Mouse (Mus musculus) heart, embryonic 10.5 days (tissue): ENCODE results near the gene Trpc1. TPM values are rescaled to one million over a fixed set of nuclear protein-coding genes. Genes with fewer than 3 reads are reported as not detected.

ENCODE experiments used
- DNase-seq: peaks from one replicate; pipeline ENCODE4 v3.0.0-alpha.2; 2017; ENCODE audit warnings: low spot score
- H3K27ac ChIP-seq: fragments of 300-500 bp; sonication (generic); 2 replicates; pipeline ENCODE4 v1.5.1; 2016; ENCODE audit warnings: mild to moderate bottlenecking
- H3K27me3 ChIP-seq: fragments of 300-500 bp; sonication (generic); 2 replicates; pipeline ENCODE4 v1.6.1; 2016; ENCODE audit warnings: mild to moderate bottlenecking; ENCODE audit not compliant: poor library complexity, insufficient read depth, severe bottlenecking
- H3K36me3 ChIP-seq: fragments of 300-500 bp; sonication (generic); 2 replicates; pipeline ENCODE4 v1.6.1; 2016; ENCODE audit warnings: mild to moderate bottlenecking, moderate library complexity
- H3K4me1 ChIP-seq: fragments of 300-500 bp; sonication (generic); 2 replicates; pipeline ENCODE4 v1.6.1; 2016; ENCODE audit warnings: mild to moderate bottlenecking
- H3K4me3 ChIP-seq: fragments of 300-500 bp; sonication (generic); 2 replicates; pipeline ENCODE4 v1.5.1; 2016; ENCODE audit warnings: mild to moderate bottlenecking, moderate library complexity
- H3K9me3 ChIP-seq: fragments of 300-500 bp; sonication (generic); 2 replicates; pipeline ENCODE4 v1.6.1; 2016; ENCODE audit warnings: mild to moderate bottlenecking, moderate library complexity
- WGBS: fragments of 180-500 bp; shearing (Covaris S2); methylation state at CpG from one replicate; pipeline ENCODE4 v1.1.7; 2016; 5-methylcytosine and 5-hydroxymethylcytosine counted together
- polyA plus RNA-seq: library from polyadenylated mRNA; unstranded; fragments of >200 nt; fragmentation: Nextera tagmentation; extraction: Ambion mirVana; gene quantifications from 2 replicates; pipeline ENCODE4 v1.2.1, GENCODE M21; 2016

The Trpc1 gene
- polyA plus RNA-seq, 1 experiment from 2014 or later = 1.4 TPM

DNA sequence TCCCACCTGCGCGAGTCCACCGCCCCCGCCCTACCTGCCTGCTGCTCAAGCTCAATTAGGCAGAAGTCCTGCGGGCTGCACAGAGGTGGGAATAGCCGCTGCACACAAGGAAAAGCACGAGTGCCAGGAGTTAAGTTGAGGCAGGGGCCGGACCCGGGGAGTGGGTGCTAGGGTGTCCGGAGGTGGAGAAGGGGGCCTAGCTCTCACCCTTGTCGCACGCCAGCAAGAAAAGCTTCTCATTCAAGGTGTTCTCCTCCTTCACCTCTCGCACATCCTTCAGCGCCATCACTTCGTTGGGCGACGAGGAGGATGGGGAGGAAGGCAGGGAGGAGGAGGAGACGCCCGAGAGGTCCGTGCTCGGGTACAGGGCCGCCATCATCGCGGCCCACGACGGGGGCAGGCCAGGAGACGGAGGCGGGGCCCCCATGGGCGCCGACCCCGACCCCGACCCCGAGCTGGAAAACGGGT, 680 bp downstream of the Trpc1 start:
- DNase-seq = peak; percentile 74
- H3K4me1 ChIP-seq = peaks cover 7% of the 10 kb centered on the region
- no peaks in the 10 kb centered on the region for H3K9me3 ChIP-seq
- 1% methylated on average over 32 of the region's 34 CpGs for WGBS
- peaks cover 19% of the 10 kb centered on the region for H3K27me3 ChIP-seq
- peak overlapping the region; percentile 76 for H3K4me3 ChIP-seq
- no peaks in the 10 kb centered on the region for H3K36me3 ChIP-seq
- H3K27ac ChIP-seq = peak overlapping the region; percentile 90

DNA sequence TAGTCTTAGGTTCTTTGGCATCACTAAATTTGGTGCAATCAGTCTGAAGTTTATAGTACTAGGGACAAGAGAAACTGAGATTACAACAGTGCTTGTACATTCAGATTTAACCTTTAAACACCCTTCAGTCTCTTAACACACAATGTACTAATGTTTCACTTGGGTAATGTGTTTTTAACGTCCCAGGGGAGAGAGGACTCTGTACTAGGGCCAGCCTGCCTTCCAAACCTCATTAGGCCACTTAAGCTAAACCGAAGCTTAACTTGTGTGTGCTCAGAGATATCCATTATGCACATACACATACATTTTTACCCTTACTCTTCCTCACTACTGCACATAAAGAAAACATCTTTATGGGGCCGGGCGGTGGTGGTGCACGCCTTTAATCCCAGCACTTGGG, 2.9 kb downstream of the Trpc1 start:
- no peak for DNase-seq
- H3K27me3 ChIP-seq = peaks cover 19% of the 10 kb centered on the region
- no peaks in the 10 kb centered on the region for H3K36me3 ChIP-seq
- 87% methylated on average over 5 of the region's 5 CpGs for WGBS
- no peak overlapping the region for H3K4me3 ChIP-seq
- H3K27ac ChIP-seq = no peak overlapping the region
- no peaks in the 10 kb centered on the region for H3K9me3 ChIP-seq
- peaks cover 7% of the 10 kb centered on the region for H3K4me1 ChIP-seq

DNA sequence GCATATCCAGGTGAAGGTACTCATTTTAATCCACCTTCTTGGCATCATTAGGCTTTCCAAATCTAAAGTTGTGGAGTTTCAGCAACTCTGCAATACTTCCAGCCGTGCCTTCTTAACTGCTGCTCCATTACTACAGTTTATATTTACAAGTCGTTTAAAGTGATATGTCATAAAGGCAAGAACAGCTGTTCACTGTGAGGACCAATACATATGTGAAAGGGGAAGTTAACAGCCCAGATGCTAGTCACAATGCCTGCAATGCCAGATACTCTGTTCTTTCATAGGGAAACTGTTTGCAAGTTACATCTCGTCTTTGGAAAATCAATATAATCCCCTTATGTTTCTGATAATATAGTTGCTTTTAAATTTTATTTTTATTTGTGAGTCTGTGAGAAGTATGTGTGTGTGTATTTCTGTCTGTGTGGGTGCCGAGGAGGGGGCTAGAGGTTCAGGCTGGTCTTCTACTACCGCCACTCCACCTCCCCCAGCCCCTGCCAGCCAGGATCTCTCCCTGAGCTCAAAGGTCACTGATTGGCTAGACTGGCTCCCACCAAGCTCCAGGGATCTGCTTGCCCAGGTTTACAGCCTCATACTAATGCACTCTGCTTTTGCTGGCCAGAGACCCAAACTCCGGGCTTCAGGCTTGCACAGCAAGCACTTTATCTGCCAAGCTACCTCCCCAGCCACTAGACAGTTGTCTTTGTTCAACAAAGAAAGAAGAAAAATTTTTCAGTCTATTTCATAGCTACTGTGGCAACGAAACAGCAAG, 5.1 kb downstream of the Trpc1 start:
- Histone ChIP-seq H3K9me3 (no peaks in the 10 kb centered on the region), H3K36me3 (no peaks in the 10 kb centered on the region), H3K4me3 (no peak overlapping the region), H3K4me1 (peaks cover 7% of the 10 kb centered on the region), H3K27me3 (peaks cover 8% of the 10 kb centered on the region), H3K27ac (no peak overlapping the region)
- 67% methylated on average over 7 of the region's 7 CpGs for WGBS
- DNase-seq = no peak

DNA sequence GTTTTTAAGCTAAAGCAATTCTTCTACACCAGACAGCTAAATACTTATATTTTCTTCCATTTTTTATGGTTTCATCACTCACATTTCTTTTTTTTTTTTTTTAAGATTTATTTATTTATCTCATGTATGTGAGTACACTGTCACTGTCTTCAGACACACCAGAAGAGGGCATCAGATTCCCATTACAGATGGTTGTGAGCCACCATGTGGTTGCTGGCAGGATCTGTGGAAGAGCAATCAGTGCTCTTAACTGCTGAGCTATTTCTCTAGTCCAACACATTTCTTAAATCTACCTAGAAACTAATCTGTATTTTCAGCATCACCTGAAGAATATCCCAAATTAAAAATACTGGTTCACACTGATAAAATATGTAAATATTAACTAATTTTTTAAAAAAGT, 13.9 kb downstream of the Trpc1 start:
- DNase-seq = no peak
- no peaks in the 10 kb centered on the region for H3K27me3 ChIP-seq
- no peaks in the 10 kb centered on the region for H3K9me3 ChIP-seq
- no peak overlapping the region for H3K4me3 ChIP-seq
- H3K27ac ChIP-seq = no peak overlapping the region
- peaks cover 2% of the 10 kb centered on the region; the same call in 1 of the 2 replicates for H3K36me3 ChIP-seq
- no peaks in the 10 kb centered on the region for H3K4me1 ChIP-seq

DNA sequence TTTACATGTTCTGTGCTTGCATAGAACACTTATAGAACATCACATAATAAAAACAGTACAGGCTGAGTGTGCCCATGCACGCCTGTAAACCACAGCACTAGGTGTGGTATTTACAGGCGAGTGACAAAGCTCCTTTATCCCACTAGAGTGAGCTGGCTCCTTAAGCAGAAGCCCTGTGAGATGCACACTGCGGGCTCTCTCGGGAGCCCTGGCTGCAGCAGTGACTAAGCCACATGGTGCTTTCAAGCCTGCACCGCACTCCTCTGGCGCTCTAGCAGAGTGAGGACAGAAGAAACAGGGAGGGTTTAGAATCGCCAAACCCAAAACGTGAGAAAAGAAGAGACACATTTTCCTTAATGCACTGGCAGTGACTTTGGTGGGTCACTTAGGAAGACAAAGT, 37.6 kb downstream of the Trpc1 start:
- no peak overlapping the region for H3K27ac ChIP-seq

DNA sequence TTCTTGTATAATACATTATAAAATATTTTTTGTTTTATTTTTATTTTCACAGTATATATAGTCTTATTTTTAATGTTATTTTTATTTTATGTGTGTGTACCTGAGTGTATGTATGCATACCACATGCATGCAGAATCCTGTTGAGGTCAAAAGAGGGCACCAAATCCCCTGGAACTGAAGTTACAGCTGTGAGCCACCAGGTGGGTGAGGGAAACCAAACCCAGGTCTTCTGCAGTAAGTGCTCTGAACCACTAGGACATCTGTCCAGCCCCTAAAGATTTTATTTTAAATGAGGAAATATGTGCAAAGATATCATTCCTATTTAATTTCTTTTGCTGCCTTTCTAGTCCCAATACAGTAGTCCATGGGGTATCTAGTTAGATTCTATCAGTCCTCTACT, 41.2 kb downstream of the Trpc1 start:
- H3K4me3 ChIP-seq = no peak overlapping the region
- H3K4me1 ChIP-seq = no peaks in the 10 kb centered on the region
- no peaks in the 10 kb centered on the region for H3K9me3 ChIP-seq
- no peaks in the 10 kb centered on the region for H3K36me3 ChIP-seq
- no peaks in the 10 kb centered on the region for H3K27me3 ChIP-seq
- DNase-seq = no peak
- no peak overlapping the region for H3K27ac ChIP-seq

More for the DNA sequence above, 37.6 kb downstream of the Trpc1 start:
- H3K4me3 ChIP-seq = no peak overlapping the region
- no peaks in the 10 kb centered on the region for H3K9me3 ChIP-seq
- DNase-seq = no peak
- WGBS = 30% methylated on average over 8 of the region's 8 CpGs
- H3K4me1 ChIP-seq = no peaks in the 10 kb centered on the region
- no peaks in the 10 kb centered on the region for H3K36me3 ChIP-seq
- no peaks in the 10 kb centered on the region for H3K27me3 ChIP-seq

DNA sequence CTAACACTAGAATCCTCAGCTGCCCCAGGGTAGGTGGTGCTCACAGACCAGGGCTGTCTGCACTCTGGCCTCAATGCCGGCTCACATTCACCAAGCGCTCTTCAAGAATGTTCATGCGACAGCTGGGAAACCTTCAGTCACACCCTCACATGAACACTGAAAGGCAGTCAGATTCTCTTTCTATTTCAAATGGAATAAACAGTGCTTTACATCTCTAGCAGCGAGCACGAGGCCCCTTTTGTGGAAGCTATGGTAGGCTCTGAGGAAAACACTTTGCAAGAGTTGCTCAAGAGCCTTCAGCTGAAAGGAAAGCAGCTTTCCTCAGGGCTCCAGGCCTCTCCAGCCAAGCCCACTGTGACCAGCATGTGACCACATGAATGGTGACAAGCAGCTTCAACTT, 44.8 kb downstream of the Trpc1 start:
- Histone ChIP-seq H3K4me3 (no peak overlapping the region), H3K36me3 (no peaks in the 10 kb centered on the region), H3K4me1 (no peaks in the 10 kb centered on the region), H3K27ac (no peak overlapping the region), H3K27me3 (no peaks in the 10 kb centered on the region), H3K9me3 (no peaks in the 10 kb centered on the region)
- WGBS = 81% methylated on average over 5 of the region's 5 CpGs
- DNase-seq = peak; percentile 71

DNA sequence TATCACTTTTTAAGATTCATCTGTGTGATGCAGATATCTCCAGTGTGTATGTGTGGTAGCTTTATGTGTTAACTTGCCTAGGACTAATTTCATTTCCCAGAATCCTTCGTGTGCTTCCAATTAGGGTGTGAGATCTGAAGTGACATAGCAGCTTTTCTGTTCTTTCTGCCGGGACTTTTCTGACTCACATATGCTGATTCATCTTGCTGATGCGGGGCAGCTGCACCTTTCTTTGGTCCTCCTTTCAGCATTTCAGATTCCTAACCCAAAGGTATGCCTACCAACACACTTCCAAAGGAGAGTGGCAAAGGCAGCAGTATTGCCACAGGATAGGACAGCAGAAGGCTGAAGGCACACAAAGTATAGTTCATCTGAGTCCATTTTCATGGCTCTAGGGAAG, 46.1 kb downstream of the Trpc1 start:
- peak; percentile 61 for DNase-seq
- H3K27ac ChIP-seq = no peak overlapping the region
- WGBS = 83% methylated on average over 3 of the region's 3 CpGs
- H3K36me3 ChIP-seq = no peaks in the 10 kb centered on the region
- H3K9me3 ChIP-seq = no peaks in the 10 kb centered on the region
- H3K27me3 ChIP-seq = no peaks in the 10 kb centered on the region
- no peaks in the 10 kb centered on the region for H3K4me1 ChIP-seq
- no peak overlapping the region for H3K4me3 ChIP-seq

DNA sequence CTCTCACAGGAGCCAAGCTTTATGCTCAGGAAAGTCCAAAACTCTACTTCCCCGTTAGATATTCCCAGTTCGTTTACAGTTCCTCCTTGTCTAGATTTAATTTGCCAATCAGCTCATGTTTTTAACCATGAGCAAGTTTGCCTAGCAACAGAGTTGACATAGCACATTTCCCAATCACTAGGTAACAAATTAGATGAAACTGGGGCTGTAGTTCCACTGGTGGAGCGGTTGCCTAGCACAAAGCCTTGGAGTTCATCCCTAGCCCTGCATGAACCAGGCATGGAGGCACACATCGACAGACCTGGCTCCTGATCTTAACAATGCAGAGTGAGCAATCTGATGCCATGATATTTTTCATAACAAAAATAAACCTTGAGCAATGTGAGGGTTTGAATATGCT, 50.9 kb downstream of the Trpc1 start:
- no peaks in the 10 kb centered on the region for H3K9me3 ChIP-seq
- DNase-seq = no peak
- no peak overlapping the region for H3K4me3 ChIP-seq
- no peaks in the 10 kb centered on the region for H3K36me3 ChIP-seq
- H3K27me3 ChIP-seq = no peaks in the 10 kb centered on the region
- H3K27ac ChIP-seq = no peak overlapping the region
- H3K4me1 ChIP-seq = no peaks in the 10 kb centered on the region
- 73% methylated on average over 4 of the region's 4 CpGs for WGBS

DNA sequence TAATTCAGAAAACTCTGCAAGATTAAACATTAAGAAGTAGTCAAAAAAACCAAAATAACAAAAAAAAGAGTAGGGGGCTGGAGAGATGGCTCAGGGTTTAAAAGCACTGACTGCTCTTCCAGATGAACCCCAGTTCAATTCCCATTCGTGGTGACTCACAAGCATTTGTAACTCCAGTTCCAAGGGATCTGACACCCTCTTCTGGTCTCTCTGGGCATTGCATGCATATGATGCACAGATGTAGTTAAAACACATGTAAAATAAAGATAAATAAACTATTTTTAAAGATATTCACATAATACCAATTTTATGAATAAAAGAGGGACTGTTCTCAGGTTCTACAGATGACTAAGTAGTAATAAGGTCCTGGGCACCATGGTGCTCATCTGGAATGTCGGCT, 52.4 kb downstream of the Trpc1 start:
- no peaks in the 10 kb centered on the region for H3K4me1 ChIP-seq
- H3K27ac ChIP-seq = no peak overlapping the region
- WGBS = 53% methylated on average over 2 of the region's 2 CpGs
- no peak overlapping the region for H3K4me3 ChIP-seq
- H3K27me3 ChIP-seq = no peaks in the 10 kb centered on the region
- no peaks in the 10 kb centered on the region for H3K9me3 ChIP-seq
- DNase-seq = no peak
- H3K36me3 ChIP-seq = no peaks in the 10 kb centered on the region

DNA sequence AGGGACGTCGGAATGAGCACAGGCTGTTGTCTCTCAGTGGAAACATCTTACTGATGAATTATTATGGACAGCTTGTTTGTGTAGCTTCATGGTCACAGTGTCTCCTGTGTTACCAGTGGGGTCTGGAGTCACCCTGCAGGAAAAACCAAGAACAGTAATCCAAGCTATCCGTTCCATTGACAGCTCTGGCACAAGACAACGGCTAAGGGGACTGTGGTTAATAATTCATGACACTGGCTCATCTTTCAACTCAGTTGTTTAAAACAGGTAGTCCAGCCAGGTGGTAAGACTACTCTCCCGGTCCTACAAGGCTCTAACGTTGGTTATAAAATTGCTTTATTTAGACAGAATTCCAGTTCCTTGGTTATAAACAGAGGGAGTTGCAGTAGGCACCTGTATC, 53.6 kb downstream of the Trpc1 start:
- Histone ChIP-seq H3K27ac (no peak overlapping the region), H3K27me3 (no peaks in the 10 kb centered on the region), H3K4me1 (no peaks in the 10 kb centered on the region), H3K4me3 (no peak overlapping the region), H3K36me3 (no peaks in the 10 kb centered on the region), H3K9me3 (no peaks in the 10 kb centered on the region)
- DNase-seq = no peak
- 75% methylated on average over 6 of the region's 6 CpGs for WGBS

DNA sequence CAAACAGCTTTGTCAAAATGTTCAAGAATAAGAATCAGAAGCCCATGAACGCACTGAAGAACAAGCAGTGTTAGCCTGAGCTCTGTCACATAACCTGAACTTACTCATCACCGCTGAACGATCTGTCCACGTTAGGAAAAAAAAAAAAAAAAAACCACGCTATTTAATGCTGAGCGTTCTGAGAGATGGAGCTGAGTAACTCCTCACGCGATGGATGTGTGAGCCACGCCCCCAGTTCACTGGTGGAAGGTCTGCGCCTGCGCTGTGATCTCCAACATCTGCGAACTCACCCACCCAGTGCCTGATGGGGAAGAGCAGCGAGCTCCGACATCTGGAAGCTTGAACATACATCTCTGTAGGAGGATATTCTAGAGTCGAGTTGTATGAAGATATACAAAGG, 55.2 kb downstream of the Trpc1 start:
- Histone ChIP-seq H3K4me3 (no peak overlapping the region), H3K4me1 (no peaks in the 10 kb centered on the region), H3K36me3 (no peaks in the 10 kb centered on the region), H3K9me3 (no peaks in the 10 kb centered on the region), H3K27me3 (no peaks in the 10 kb centered on the region), H3K27ac (no peak overlapping the region)
- DNase-seq = no peak
- WGBS = 88% methylated on average over 15 of the region's 15 CpGs

DNA sequence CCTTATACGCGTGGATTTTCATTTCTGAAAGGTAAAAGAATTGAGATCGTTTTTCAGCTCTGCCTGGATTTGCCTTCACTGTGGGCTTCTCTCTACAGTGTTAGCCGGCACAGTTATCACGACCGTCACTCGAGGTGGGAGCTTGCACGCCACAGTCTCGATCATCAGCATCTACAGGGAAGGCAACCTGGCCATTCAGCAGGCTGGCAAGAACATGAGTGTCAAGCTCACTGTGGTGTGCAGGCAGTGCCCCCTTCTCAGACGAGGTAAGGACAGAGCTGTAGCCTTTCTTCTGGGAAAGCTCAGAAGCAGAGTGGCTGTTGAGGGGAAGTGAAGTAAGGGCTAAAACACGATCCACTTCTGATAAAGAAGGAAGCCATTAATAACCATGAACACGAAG, 55.6 kb downstream of the Trpc1 start:
- no peak overlapping the region for H3K27ac ChIP-seq
- no peaks in the 10 kb centered on the region for H3K4me1 ChIP-seq
- H3K4me3 ChIP-seq = no peak overlapping the region
- DNase-seq = no peak
- H3K9me3 ChIP-seq = no peaks in the 10 kb centered on the region
- 68% methylated on average over 12 of the region's 12 CpGs for WGBS
- H3K36me3 ChIP-seq = no peaks in the 10 kb centered on the region
- no peaks in the 10 kb centered on the region for H3K27me3 ChIP-seq

DNA sequence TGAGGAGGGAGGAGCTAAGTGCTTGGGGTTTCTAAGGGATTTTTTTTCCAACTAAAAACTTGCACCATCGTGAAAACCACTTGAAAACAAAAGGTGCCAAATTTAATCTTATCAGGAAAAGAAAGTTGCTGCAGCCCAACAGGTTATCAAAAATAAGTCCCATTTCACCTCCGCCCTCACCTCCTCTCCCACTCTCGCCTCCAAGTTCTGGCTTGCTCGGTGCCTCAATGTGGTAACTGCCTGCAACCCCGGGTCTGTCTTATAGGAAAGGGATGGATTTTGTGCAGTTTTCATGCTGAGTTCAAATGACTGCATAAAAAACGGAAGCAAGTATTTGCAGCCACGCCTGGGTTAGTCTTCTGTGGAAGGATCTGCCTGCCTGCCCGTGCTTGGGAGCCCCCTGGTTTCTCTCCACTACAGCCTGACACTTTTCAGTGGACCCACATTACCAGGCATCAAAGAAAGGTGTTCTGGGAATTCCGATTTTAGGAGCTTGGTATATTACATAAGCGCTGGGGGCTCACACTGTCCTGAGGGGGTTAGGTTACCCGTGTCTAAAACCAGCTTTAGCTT, 56.6 kb downstream of the Trpc1 start:
- Histone ChIP-seq H3K27ac (no peak overlapping the region), H3K27me3 (no peaks in the 10 kb centered on the region), H3K9me3 (no peaks in the 10 kb centered on the region), H3K4me1 (no peaks in the 10 kb centered on the region), H3K4me3 (no peak overlapping the region), H3K36me3 (no peaks in the 10 kb centered on the region)
- no peak for DNase-seq
- 72% methylated on average over 11 of the region's 11 CpGs for WGBS
